Mouse (Mus musculus): Measurements from ENCODE around the gene Rufy2.

DNA sequence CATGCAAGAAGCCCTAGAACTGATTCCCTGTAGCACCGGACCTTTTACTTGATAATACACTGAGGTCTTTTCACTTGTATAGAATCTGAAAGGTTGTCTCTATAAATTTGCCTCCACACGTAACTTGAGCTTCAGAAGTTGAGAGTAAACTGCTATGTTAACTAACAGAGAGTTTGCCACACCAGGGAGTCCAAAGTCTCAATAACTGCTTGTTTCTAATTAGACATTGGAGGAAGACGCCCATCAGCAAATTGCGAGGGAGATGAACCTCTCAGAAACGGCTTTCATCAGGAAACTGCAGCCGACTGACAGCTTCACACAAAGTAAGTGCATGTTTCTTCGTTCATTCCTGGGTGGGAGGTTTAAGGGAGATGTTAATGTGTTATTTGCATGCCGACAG, 85.5 kb downstream of the Rufy2 start:
- TF ChIP-seq CHD2 (IDR thresholded peaks at IDR 0.05; ENCODE audit: low read depth, low read length) = no peak
- TF ChIP-seq ZC3H11A (IDR thresholded peaks at IDR 0.05; ENCODE audit: borderline replicate concordance, low read depth, low read length) = no peak
- TF ChIP-seq ZNF384 (IDR thresholded peaks at IDR 0.05; ENCODE audit: low read depth, low read length) = no peak

All from ES-E14 (cell line).